Mouse (Mus musculus) CH12.LX (cell line): Measurements from ENCODE around the gene Exoc3l4.

Source experiments
- CTCF ChIP-seq, 2 experiments: IDR thresholded peaks in 1 of 2; conservative IDR thresholded peaks in 1 of 2; 2 replicates each; pipeline ENCODE4 v1.5.1; 2011 to 2012; ENCODE audit warnings: low read depth in 2 of 2, low read length in 2 of 2, improper control_type of control experiment in 1 of 2, inconsistent platforms in 1 of 2, mild to moderate bottlenecking in 1 of 2, moderate library complexity in 1 of 2
- E2F4 ChIP-seq: IDR thresholded peaks from 2 replicates; pipeline ENCODE4 v1.6.1; 2011; ENCODE audit warnings: low read depth, low read length, improper control_type of control experiment; ENCODE audit not compliant: insufficient replicate concordance
- EP300 ChIP-seq: IDR thresholded peaks from 2 replicates; pipeline ENCODE4 v1.6.1; 2011; ENCODE audit warnings: low read length, improper control_type of control experiment
- IRF4 ChIP-seq: IDR thresholded peaks from 2 replicates; pipeline ENCODE4 v1.6.1; 2014; ENCODE audit warnings: low read depth, mild to moderate bottlenecking, inconsistent platforms, low read length, improper control_type of control experiment
- JUND ChIP-seq: conservative IDR thresholded peaks from 2 replicates; pipeline ENCODE4 v1.6.1; 2011; ENCODE audit warnings: low read depth, low read length, improper control_type of control experiment
- MAFK ChIP-seq: IDR thresholded peaks from 2 replicates; pipeline ENCODE4 v1.6.1; 2011; ENCODE audit warnings: low read length, improper control_type of control experiment; ENCODE audit not compliant: insufficient replicate concordance
- MAX ChIP-seq: IDR thresholded peaks from 2 replicates; pipeline ENCODE4 v1.6.1; 2011; ENCODE audit warnings: low read length, improper control_type of control experiment
- POLR2A ChIP-seq: IDR thresholded peaks from 2 replicates; pipeline ENCODE4 v1.6.1; 2011; ENCODE audit warnings: low read depth, mild to moderate bottlenecking, improper control_type of control experiment, low read length
- TBP ChIP-seq: conservative IDR thresholded peaks from 2 replicates; pipeline ENCODE4 v1.6.1; 2011; ENCODE audit warnings: low read depth, low read length, improper control_type of control experiment
- USF1 ChIP-seq: IDR thresholded peaks from 2 replicates; pipeline ENCODE4 v1.6.1; 2014; ENCODE audit warnings: low read depth, mild to moderate bottlenecking, inconsistent platforms, low read length, improper control_type of control experiment
- USF2 ChIP-seq: conservative IDR thresholded peaks from 2 replicates; pipeline ENCODE4 v1.6.1; 2011; ENCODE audit warnings: low read depth, low read length, improper control_type of control experiment
- ZC3H11A ChIP-seq: IDR thresholded peaks from 2 replicates; pipeline ENCODE4 v1.6.1; 2012; ENCODE audit warnings: low read depth, mild to moderate bottlenecking, inconsistent platforms, low read length, improper control_type of control experiment
- ZNF384 ChIP-seq: IDR thresholded peaks from 2 replicates; pipeline ENCODE4 v1.6.1; 2012; ENCODE audit warnings: low read depth, low read length, improper control_type of control experiment, inconsistent platforms

DNA sequence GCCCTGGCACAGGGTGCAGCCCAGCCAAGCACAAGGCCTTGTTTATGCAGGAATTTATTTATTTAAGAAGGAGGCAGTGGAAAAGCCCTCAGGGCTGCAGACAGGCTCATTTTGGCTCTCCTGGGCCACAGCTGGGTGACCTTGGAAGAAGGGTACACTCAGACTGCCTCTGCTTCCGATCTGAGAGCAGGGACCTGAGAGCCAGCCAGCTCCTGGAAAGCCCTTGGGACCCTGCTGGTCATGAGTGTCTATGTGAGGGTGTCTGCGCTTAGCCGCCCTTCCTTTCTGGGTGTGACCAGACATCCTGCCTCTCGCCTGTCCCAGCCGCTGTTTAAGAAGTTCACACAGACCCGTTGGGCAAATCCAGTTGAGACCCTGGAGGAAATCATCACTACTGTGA, 33.5 kb downstream of the Exoc3l4 start:
- no peak for TF ChIP-seq CTCF (conservative IDR thresholded peaks at IDR 0.05 in 1 of 2, IDR thresholded peaks at IDR 0.05 in 1 of 2; ENCODE audit: low read depth in 2 of 2, low read length in 2 of 2)
- TF ChIP-seq POLR2A, result no peak
- TF ChIP-seq EP300, result no peak
- TF ChIP-seq IRF4, result no peak
- TF ChIP-seq E2F4, result no peak
- TF ChIP-seq ZC3H11A, result no peak
- TF ChIP-seq USF1, result no peak
- TF ChIP-seq MAFK, result no peak
- no peak for TF ChIP-seq TBP
- TF ChIP-seq ZNF384, result no peak
- no peak for TF ChIP-seq USF2
- no peak for TF ChIP-seq MAX
- TF ChIP-seq JUND, result no peak
